8 mouse cellular contexts compared by ENCODE assay signal in genomic region chrX:134808755-134809224, GRCm38 (mm10). TPM values are rescaled to one million over a fixed set of nuclear protein-coding genes. Genes with fewer than 3 reads are reported as not detected.
A peak's percentile ranks its signal among the peaks of the same experiment; 100 is the strongest.
DNase-seq lines count a peak whose midpoint lies in the region; ATAC-seq and TF ChIP-seq lines count a peak whose summit lies in the region.

Armcx2 (minus strand) TSS chrX:134809221.

- peak; percentile 88 for ATAC-seq in heart, embryonic 16.5 days (replicated peaks; ENCODE audit: extremely low read depth, insufficient read depth, low FRiP score)
- peak; percentile 71; the same call in 1 of the 2 replicates for ATAC-seq in liver, embryonic 14.5 days (ENCODE audit: insufficient read depth)

- WGBS in heart, embryonic 16.5 days, result 8% methylated on average over 16 of the region's 16 CpGs
- whole genome bisulfite sequencing in liver, embryonic 14.5 days (ENCODE audit: insufficient replicate concordance), result 4% methylated on average over 16 of the region's 16 CpGs

- H3K4me1 ChIP-seq in bone marrow macrophage, adult 2 months (ENCODE audit: control insufficient read depth, insufficient read depth, low read length), result no peaks in the 10 kb centered on the region
- 0 out of 2 replicates have a peak, but pooled peaks cover 3% of the 10 kb centered on the region for H3K4me1 ChIP-seq in heart, embryonic 16.5 days (ENCODE audit: control insufficient read depth, insufficient read depth, low read length)
- peaks cover 0 to 3% of the 10 kb centered on the region in 2 experiments; a peak in 2 of 4 replicates for H3K4me1 ChIP-seq in liver, embryonic 14.5 days (replicated peaks; ENCODE audit: control insufficient read depth in 2 of 2, insufficient read depth in 2 of 2, low read length in 1 of 2)

- no peak within 1 kb of the TSS for H3K27ac ChIP-seq in bone marrow macrophage, adult 2 months (ENCODE audit: insufficient read depth, low read depth, low read length)
- H3K27ac ChIP-seq in heart, embryonic 16.5 days (ENCODE audit: low read length), result peak within 1 kb of the TSS; percentile 62
- no peak within 1 kb of the TSS for H3K27ac ChIP-seq in liver, embryonic 14.5 days

- H3K27me3 ChIP-seq in heart, embryonic 16.5 days (ENCODE audit: control insufficient read depth, insufficient read depth, low read length), result no peaks in the 10 kb centered on the region
- H3K27me3 ChIP-seq in liver, embryonic 14.5 days (ENCODE audit: control insufficient read depth, insufficient read depth, low read length), result no peaks in the 10 kb centered on the region

- TF ChIP-seq CTCF in bone marrow macrophage, adult 2 months (IDR thresholded peaks at IDR 0.05; ENCODE audit: low read depth, low read length), result no peak
- no peak for TF ChIP-seq CTCF in liver, embryonic 14.5 days (IDR thresholded peaks at IDR 0.05; ENCODE audit: low read depth)

- peak within 1 kb of the TSS; percentile 36 for H3K4me3 ChIP-seq in bone marrow macrophage, adult 2 months (ENCODE audit: insufficient read depth, low read length)
- H3K4me3 ChIP-seq in heart, embryonic 16.5 days (ENCODE audit: low read length), result peak within 1 kb of the TSS; percentile 72
- peak within 1 kb of the TSS; percentile 53 to 67 for H3K4me3 ChIP-seq in liver, embryonic 14.5 days (ENCODE audit: insufficient read depth in 1 of 2, low read depth in 2 of 2, low read length in 2 of 2)

- peak within 1 kb of the TSS; percentile 81 for H3K9ac ChIP-seq in heart, embryonic 16.5 days (ENCODE audit: low read length)
- H3K9ac ChIP-seq in liver, embryonic 14.5 days (replicated peaks), result no peak within 1 kb of the TSS

- H3K4me2 ChIP-seq in heart, embryonic 16.5 days (ENCODE audit: low read depth, low read length), result peak within 1 kb of the TSS; percentile 71
- H3K4me2 ChIP-seq in liver, embryonic 14.5 days (ENCODE audit: low read depth), result peak within 1 kb of the TSS; percentile 71

- H3K36me3 ChIP-seq in heart, embryonic 16.5 days (ENCODE audit: control insufficient read depth, insufficient read depth), result peaks cover 2% of the 10 kb centered on the region; the same call in 1 of the 2 replicates
- no peaks in the 10 kb centered on the region for H3K36me3 ChIP-seq in liver, embryonic 14.5 days (replicated peaks; ENCODE audit: control insufficient read depth, insufficient read depth, low read depth)

- TF ChIP-seq EP300 in liver, embryonic 14.5 days (IDR thresholded peaks at IDR 0.05; ENCODE audit: low read depth), result no peak

- H3K9me3 ChIP-seq in heart, embryonic 16.5 days (replicated peaks; ENCODE audit: control insufficient read depth, low read length), result no peaks in the 10 kb centered on the region
- H3K9me3 ChIP-seq in liver, embryonic 14.5 days (ENCODE audit: control insufficient read depth, low read length), result no peaks in the 10 kb centered on the region

- peak; percentile 75 for DNase-seq in ES-CJ7 (ENCODE audit: low read depth, low spot score)
- peak; percentile 36 for DNase-seq in fibroblast of lung, adult 2 months (ENCODE audit: low read depth)
- peak; percentile 65 for DNase-seq in kidney, postnatal 14 days
- peak; percentile 4 to 26 (median 10) for DNase-seq in liver, embryonic 14.5 days (ENCODE audit: low read depth in 3 of 3, low spot score in 3 of 3)
- DNase-seq in neural tube, embryonic 10.5 days (ENCODE audit: extremely low spot score, low spot score), result peak; percentile 45
- DNase-seq in thymus, adult 18-20 months, result peak; percentile 9 to 26

- no peak for TF ChIP-seq POLR2A in bone marrow macrophage, adult 2 months (IDR thresholded peaks at IDR 0.05; ENCODE audit: borderline replicate concordance, low read depth, low read length)

RNA-seq across cellular contexts. Expression of gene Armcx2, which starts in this region (rescaled TPM):
- 0.63 and 0.64 TPM in 2 replicates for polyA plus RNA-seq in bone marrow macrophage, adult 2 months (2012; ENCODE audit: insufficient read depth, insufficient read length, missing spikeins)
- 54.2 and 57.4 TPM in 2 replicates for polyA plus RNA-seq in heart, embryonic 16.5 days (2015; fragmentation: Nextera tagmentation; extraction: Ambion mirVana)
- polyA plus RNA-seq in liver, embryonic 14.5 days (2012; rRNA removed), result 6.1 and 7.4 TPM in 2 replicates
- polyA plus RNA-seq in liver, embryonic 14.5 days (2014; fragmentation: Nextera tagmentation; extraction: Ambion mirVana), result 7.2 and 9.9 TPM in 2 replicates

Comparison
In these comparisons a context has a peak if more than half of its experiments do, and no peak if none do; other contexts are left out.
1. DNase-seq: peak in every context shown above with its lines; median percentile 75 in ES-CJ7; 65 in kidney, postnatal 14 days; 45 in neural tube, embryonic 10.5 days; 36 in fibroblast of lung, adult 2 months; 18 in thymus, adult 18-20 months; 10 in liver, embryonic 14.5 days.